24 mouse cellular contexts compared by ENCODE assay signal in genomic region chr13:51293047-51293446, GRCm38 (mm10).
DNase-seq lines count a peak whose midpoint lies in the region; ATAC-seq and TF ChIP-seq lines count a peak whose summit lies in the region.
"Had no signal": no experiment of that assay in that cellular context is flagged by ENCODE, and none has a peak within 500 bp of the region (broad histone marks: within the 10 kb centered on the region; RNA-seq: fewer than 3 reads in every experiment).

No protein-coding gene starts in this region.

- no peak for TF ChIP-seq CTCF in kidney, adult 2 months (conservative IDR thresholded peaks at IDR 0.05; ENCODE audit: insufficient read depth, insufficient read length, low read depth, low read length)
- TF ChIP-seq CTCF in liver, postnatal 0 days (IDR thresholded peaks at IDR 0.05; ENCODE audit: low read depth), result no peak

- H3K27ac ChIP-seq in kidney, adult 2 months (ENCODE audit: insufficient read depth, low read depth, low read length), result no peak overlapping the region; the same call in 1 of the 2 replicates
- no peak overlapping the region for H3K27ac ChIP-seq in liver, postnatal 0 days (ENCODE audit: low read depth)
- H3K27ac ChIP-seq: forebrain, embryonic 13.5 days; hindbrain, postnatal 0 days; liver, embryonic 15.5 days; midbrain, embryonic 13.5 days; neural tube, embryonic 12.5 days; stomach, postnatal 0 days had no signal

- 65% methylated on average over 4 of the region's 4 CpGs for WGBS in kidney, adult 2 months
- 72% methylated on average over 4 of the region's 4 CpGs for WGBS in liver, postnatal 0 days (ENCODE audit: insufficient replicate concordance)

- no peak overlapping the region for H3K9ac ChIP-seq in liver, postnatal 0 days (replicated peaks)
- H3K9ac ChIP-seq: forebrain, embryonic 13.5 days; liver, embryonic 15.5 days; midbrain, embryonic 13.5 days; neural tube, embryonic 12.5 days had no signal

- no peaks in the 10 kb centered on the region for H3K27me3 ChIP-seq in kidney, adult 2 months (replicated peaks; ENCODE audit: control insufficient read depth, insufficient read depth, low read length)
- no peaks in the 10 kb centered on the region for H3K27me3 ChIP-seq in liver, postnatal 0 days (ENCODE audit: insufficient read depth, low read length)
- H3K27me3 ChIP-seq: forebrain, embryonic 13.5 days; liver, embryonic 15.5 days; midbrain, embryonic 13.5 days; neural tube, embryonic 12.5 days had no signal

- ATAC-seq in liver, postnatal 0 days, result no peak
- ATAC-seq: forebrain, embryonic 13.5 days; hindbrain, postnatal 0 days; intestine, postnatal 0 days; lung, postnatal 0 days; midbrain, embryonic 13.5 days had no signal

- H3K36me3 ChIP-seq in kidney, adult 2 months (ENCODE audit: control insufficient read depth, insufficient read depth, low read length), result no peaks in the 10 kb centered on the region
- H3K36me3 ChIP-seq in liver, postnatal 0 days (replicated peaks; ENCODE audit: insufficient read depth, low read length), result no peaks in the 10 kb centered on the region
- H3K36me3 ChIP-seq: liver, embryonic 15.5 days; midbrain, embryonic 13.5 days; neural tube, embryonic 12.5 days had no signal

- H3K4me2 ChIP-seq in liver, postnatal 0 days (ENCODE audit: low read depth, low read length), result no peak overlapping the region
- H3K4me2 ChIP-seq: forebrain, embryonic 13.5 days; liver, embryonic 15.5 days; midbrain, embryonic 13.5 days; neural tube, embryonic 12.5 days had no signal

- no peak for TF ChIP-seq POLR2A in kidney, adult 2 months (IDR thresholded peaks at IDR 0.05; ENCODE audit: low read depth, low read length)

- DNase-seq in adrenal gland, adult 2 months, result peak; percentile 24
- DNase-seq in adrenal gland, postnatal 36 days, result no peak
- peak; percentile 45 for DNase-seq in kidney, adult 2 months
- DNase-seq in kidney, postnatal 4 days, result no peak
- DNase-seq in liver, postnatal 0 days, result no peak
- DNase-seq in liver, result no peak
- DNase-seq in frontal cortex, postnatal 36 days (ENCODE audit: low spot score in 2 of 2), result no peak
- DNase-seq in frontal cortex, adult 2 months (ENCODE audit: extremely low spot score in 1 of 2, low spot score in 1 of 2), result no peak
- DNase-seq: adrenal gland, postnatal 10 days; cerebellum, adult 11 months; cerebellum, postnatal 14 days; embryo, embryonic 11 days; gastrocnemius, postnatal 25 days; heart, postnatal 4 days; right cerebral cortex, adult 18-20 months; thymus, postnatal 14 days had no signal

- H3K4me3 ChIP-seq in kidney, adult 2 months (ENCODE audit: insufficient read depth, low read depth, low read length), result no peak overlapping the region
- no peak overlapping the region for H3K4me3 ChIP-seq in liver, postnatal 0 days (ENCODE audit: low read depth, low read length)
- H3K4me3 ChIP-seq: forebrain, embryonic 13.5 days; liver, embryonic 15.5 days; midbrain, embryonic 13.5 days; neural tube, embryonic 12.5 days had no signal

- H3K9me3 ChIP-seq in liver, postnatal 0 days (ENCODE audit: low read length), result no peaks in the 10 kb centered on the region
- H3K9me3 ChIP-seq: forebrain, embryonic 13.5 days; liver, embryonic 15.5 days; neural tube, embryonic 12.5 days had no signal

- 0 out of 2 replicates have a peak, but pooled peaks have one; percentile 19 for TF ChIP-seq EP300 in liver, postnatal 0 days (IDR thresholded peaks at IDR 0.05; ENCODE audit: low read depth)

- H3K4me1 ChIP-seq in kidney, adult 2 months (ENCODE audit: control insufficient read depth, insufficient read depth, low read length), result peaks cover 3% of the 10 kb centered on the region; the same call in 1 of the 2 replicates
- no peaks in the 10 kb centered on the region for H3K4me1 ChIP-seq in liver, postnatal 0 days (ENCODE audit: insufficient read depth)
- H3K4me1 ChIP-seq: forebrain, embryonic 13.5 days; liver, embryonic 15.5 days; midbrain, embryonic 13.5 days; neural tube, embryonic 12.5 days had no signal

Comparison
In these comparisons a context has a peak if more than half of its experiments do, and no peak if none do; other contexts are left out.
1. DNase-seq: peak in adrenal gland, adult 2 months (single experiment) and kidney, adult 2 months (single experiment); none in adrenal gland, postnatal 36 days (0 of 2), kidney, postnatal 4 days (0 of 2), liver, postnatal 0 days (single experiment), liver (single experiment), frontal cortex, postnatal 36 days (0 of 2) and frontal cortex, adult 2 months (0 of 2).